In the genomic region with DNA sequence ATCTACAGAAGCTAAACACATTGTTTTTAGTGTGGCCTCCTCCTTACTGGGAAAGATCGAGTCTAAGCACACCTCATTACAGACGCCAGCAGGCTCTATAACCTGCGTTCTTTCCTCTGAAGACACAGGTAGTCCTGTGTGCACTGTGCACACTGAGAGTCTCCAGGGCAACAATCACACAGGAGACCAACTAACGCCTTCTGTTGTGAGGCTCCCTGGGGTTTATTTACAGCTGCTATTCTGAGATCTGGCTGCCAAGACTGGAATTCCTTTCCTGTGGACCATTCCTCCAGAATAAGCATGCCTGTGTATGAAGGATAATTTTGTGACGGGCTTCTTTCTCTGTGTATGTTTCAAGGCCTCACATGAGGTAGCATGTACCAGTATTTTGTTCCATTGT, we compare ENCODE assay signal across 11 mouse cellular contexts. TPM values are rescaled to one million over a fixed set of nuclear protein-coding genes. Genes with fewer than 3 reads are reported as not detected.
DNase-seq lines count a peak whose midpoint lies in the region; ATAC-seq lines count a peak whose summit lies in the region.
"Had no signal": no experiment of that assay in that cellular context is flagged by ENCODE, and none has a peak within 500 bp of the region (broad histone marks: within the 10 kb centered on the region; RNA-seq: fewer than 3 reads in every experiment).

No protein-coding gene starts in this region.

- no peak overlapping the region; the same call in 1 of the 2 replicates for H3K27ac ChIP-seq in embryonic facial prominence, embryonic 14.5 days (replicated peaks; ENCODE audit: low read depth, low read length)
- no peak overlapping the region for H3K27ac ChIP-seq in embryonic facial prominence, embryonic 10.5 days (replicated peaks)
- no peak overlapping the region for H3K27ac ChIP-seq in limb, embryonic 11.5 days (replicated peaks; ENCODE audit: low read depth, low read length)
- H3K27ac ChIP-seq in limb, embryonic 10.5 days, result no peak overlapping the region
- H3K27ac ChIP-seq in heart, embryonic 13.5 days (replicated peaks), result peak overlapping the region; percentile 88
- H3K27ac ChIP-seq: hindbrain, embryonic 10.5 days; midbrain, embryonic 10.5 days had no signal

- H3K9me3 ChIP-seq in embryonic facial prominence, embryonic 14.5 days (ENCODE audit: control insufficient read depth, low read length), result no peaks in the 10 kb centered on the region
- H3K9me3 ChIP-seq in embryonic facial prominence, embryonic 10.5 days, result no peaks in the 10 kb centered on the region
- no peaks in the 10 kb centered on the region for H3K9me3 ChIP-seq in limb, embryonic 11.5 days (ENCODE audit: control insufficient read depth, low read length)
- no peaks in the 10 kb centered on the region for H3K9me3 ChIP-seq in limb, embryonic 10.5 days (replicated peaks)
- no peaks in the 10 kb centered on the region for H3K9me3 ChIP-seq in heart, embryonic 13.5 days
- H3K9me3 ChIP-seq: G1E; hindbrain, embryonic 10.5 days; midbrain, embryonic 10.5 days had no signal

- H3K36me3 ChIP-seq in embryonic facial prominence, embryonic 14.5 days (ENCODE audit: control insufficient read depth, insufficient read depth, low read length), result no peaks in the 10 kb centered on the region
- H3K36me3 ChIP-seq in embryonic facial prominence, embryonic 10.5 days (replicated peaks), result no peaks in the 10 kb centered on the region
- no peaks in the 10 kb centered on the region for H3K36me3 ChIP-seq in limb, embryonic 11.5 days (ENCODE audit: control insufficient read depth, insufficient read depth, low read length)
- no peaks in the 10 kb centered on the region for H3K36me3 ChIP-seq in limb, embryonic 10.5 days
- H3K36me3 ChIP-seq in heart, embryonic 13.5 days, result 0 out of 2 replicates have a peak, but pooled peaks cover 2% of the 10 kb centered on the region
- H3K36me3 ChIP-seq: G1E; hindbrain, embryonic 10.5 days; midbrain, embryonic 10.5 days had no signal

- no peak overlapping the region for H3K4me2 ChIP-seq in embryonic facial prominence, embryonic 14.5 days (ENCODE audit: low read depth, low read length)
- no peak overlapping the region for H3K4me2 ChIP-seq in limb, embryonic 11.5 days (ENCODE audit: low read depth, severe bottlenecking)
- peak overlapping the region; percentile 56 for H3K4me2 ChIP-seq in heart, embryonic 13.5 days

- WGBS in embryonic facial prominence, embryonic 14.5 days, result 55% methylated on average over 5 of the region's 5 CpGs
- WGBS in embryonic facial prominence, embryonic 10.5 days, result 70% methylated on average over 5 of the region's 5 CpGs
- WGBS in limb, embryonic 11.5 days, result 34% methylated on average over 5 of the region's 5 CpGs
- WGBS in limb, embryonic 10.5 days, result 65% methylated on average over 5 of the region's 5 CpGs
- 27% methylated on average over 5 of the region's 5 CpGs for WGBS in heart, embryonic 13.5 days

- 0 out of 2 replicates have a peak, but pooled peaks have one; percentile 63 for ATAC-seq in embryonic facial prominence, embryonic 14.5 days (ENCODE audit: low read depth)
- 0 out of 2 replicates have a peak, but pooled peaks have one; percentile 26 for ATAC-seq in limb, embryonic 11.5 days (ENCODE audit: insufficient number of reproducible peaks, low FRiP score, low TSS enrichment, low read depth)
- peak; percentile 66; the same call in 1 of the 2 replicates for ATAC-seq in heart, embryonic 13.5 days (ENCODE audit: extremely low read depth, insufficient number of reproducible peaks, low FRiP score, low TSS enrichment)
- ATAC-seq in inflammation-experienced regulatory T-cells, adult 6 months, result no peak

- 0 out of 2 replicates have a peak, but pooled peaks cover 7% of the 10 kb centered on the region for H3K4me1 ChIP-seq in embryonic facial prominence, embryonic 14.5 days (ENCODE audit: control insufficient read depth, insufficient read depth, low read length)
- H3K4me1 ChIP-seq in embryonic facial prominence, embryonic 10.5 days, result peaks cover 3% of the 10 kb centered on the region; the same call in 1 of the 2 replicates
- H3K4me1 ChIP-seq in limb, embryonic 11.5 days (ENCODE audit: control insufficient read depth, insufficient read depth, low read length), result 0 out of 2 replicates have a peak, but pooled peaks cover 3% of the 10 kb centered on the region
- peaks cover 6% of the 10 kb centered on the region for H3K4me1 ChIP-seq in limb, embryonic 10.5 days
- H3K4me1 ChIP-seq in heart, embryonic 13.5 days, result peaks cover 27% of the 10 kb centered on the region
- H3K4me1 ChIP-seq: midbrain, embryonic 10.5 days had no signal

- H3K27me3 ChIP-seq in embryonic facial prominence, embryonic 14.5 days (replicated peaks; ENCODE audit: control insufficient read depth, insufficient read depth, low read length), result no peaks in the 10 kb centered on the region
- no peaks in the 10 kb centered on the region for H3K27me3 ChIP-seq in embryonic facial prominence, embryonic 10.5 days (replicated peaks; ENCODE audit: low read depth, poor library complexity, severe bottlenecking)
- H3K27me3 ChIP-seq in limb, embryonic 11.5 days (ENCODE audit: control insufficient read depth, insufficient read depth, low read length), result no peaks in the 10 kb centered on the region
- H3K27me3 ChIP-seq in limb, embryonic 10.5 days (ENCODE audit: low read depth, poor library complexity, severe bottlenecking), result no peaks in the 10 kb centered on the region
- H3K27me3 ChIP-seq in heart, embryonic 13.5 days (replicated peaks), result no peaks in the 10 kb centered on the region

- H3K9ac ChIP-seq in embryonic facial prominence, embryonic 14.5 days (ENCODE audit: low read depth, low read length), result no peak overlapping the region
- no peak overlapping the region for H3K9ac ChIP-seq in limb, embryonic 11.5 days (ENCODE audit: low read length)
- H3K9ac ChIP-seq in heart, embryonic 13.5 days, result peak overlapping the region; percentile 57

- H3K4me3 ChIP-seq in embryonic facial prominence, embryonic 14.5 days (ENCODE audit: low read depth, low read length), result no peak overlapping the region
- H3K4me3 ChIP-seq in embryonic facial prominence, embryonic 10.5 days, result no peak overlapping the region
- H3K4me3 ChIP-seq in limb, embryonic 11.5 days (ENCODE audit: low read depth, low read length), result no peak overlapping the region
- H3K4me3 ChIP-seq in limb, embryonic 10.5 days, result no peak overlapping the region
- 0 out of 2 replicates have a peak overlapping the region, but pooled peaks have one; percentile 15 for H3K4me3 ChIP-seq in heart, embryonic 13.5 days
- H3K4me3 ChIP-seq: hindbrain, embryonic 10.5 days; midbrain, embryonic 10.5 days had no signal

- peak; percentile 68 for DNase-seq in embryonic facial prominence, embryonic 14.5 days (ENCODE audit: low spot score)
- DNase-seq in embryonic facial prominence, embryonic 10.5 days (ENCODE audit: low spot score), result no peak
- peak; percentile 37 for DNase-seq in limb, embryonic 11.5 days (ENCODE audit: low spot score)
- no peak for DNase-seq in limb, embryonic 10.5 days (ENCODE audit: low spot score)
- peak; percentile 34 for DNase-seq in lung, postnatal 36 days
- DNase-seq in layer of hippocampus, adult 18-20 months (ENCODE audit: low spot score in 2 of 2), result no peak

RNA-seq across cellular contexts. Expression of a gene that starts 51.0 kb away (rescaled TPM):
- polyA plus RNA-seq in embryonic facial prominence, embryonic 14.5 days (2014; fragmentation: Nextera tagmentation; extraction: Ambion mirVana), result 25.3 and 29.8 TPM in 2 replicates
- polyA plus RNA-seq in embryonic facial prominence, embryonic 10.5 days (2016; fragmentation: Nextera tagmentation; extraction: Ambion mirVana), result 10.6 and 10.9 TPM in 2 replicates
- 12.5 and 15.2 TPM in 2 replicates for polyA plus RNA-seq in limb, embryonic 11.5 days (2014; fragmentation: Nextera tagmentation; extraction: Ambion mirVana)
- polyA plus RNA-seq in limb, embryonic 10.5 days (2016; fragmentation: Nextera tagmentation; extraction: Ambion mirVana), result 7.1 and 10.3 TPM in 2 replicates
- polyA plus RNA-seq in heart, embryonic 13.5 days (2015; fragmentation: Nextera tagmentation; extraction: Ambion mirVana), result 62.3 and 67.1 TPM in 2 replicates
- polyA plus RNA-seq in inflammation-experienced regulatory T-cells, adult 6 months (2017; shearing (Covaris generic)), result 1 to 10 TPM; 1.3 to 1.8 (median 1.6) TPM
- total RNA-seq in layer of hippocampus, adult 18-20 months (2021), result 10 to 100 TPM; 29.0 to 31.3 TPM
- polyA plus RNA-seq: G1E had no signal

Comparison
In these comparisons a context has a peak if more than half of its experiments do, and no peak if none do; other contexts are left out.
1. DNase-seq: peak in embryonic facial prominence, embryonic 14.5 days (single experiment), limb, embryonic 11.5 days (single experiment) and lung, postnatal 36 days (single experiment); none in embryonic facial prominence, embryonic 10.5 days (single experiment), limb, embryonic 10.5 days (single experiment) and layer of hippocampus, adult 18-20 months (0 of 2).